Mouse (Mus musculus) left cerebral cortex, adult 9 months (tissue): ENCODE results near the gene Opcml.

Experiments used
- DNase-seq, 2 experiments: peaks; one replicate each; pipeline ENCODE4 v3.0.0; 2022; ENCODE audit warnings: low spot score in 2 of 2

Gene Opcml

DNA sequence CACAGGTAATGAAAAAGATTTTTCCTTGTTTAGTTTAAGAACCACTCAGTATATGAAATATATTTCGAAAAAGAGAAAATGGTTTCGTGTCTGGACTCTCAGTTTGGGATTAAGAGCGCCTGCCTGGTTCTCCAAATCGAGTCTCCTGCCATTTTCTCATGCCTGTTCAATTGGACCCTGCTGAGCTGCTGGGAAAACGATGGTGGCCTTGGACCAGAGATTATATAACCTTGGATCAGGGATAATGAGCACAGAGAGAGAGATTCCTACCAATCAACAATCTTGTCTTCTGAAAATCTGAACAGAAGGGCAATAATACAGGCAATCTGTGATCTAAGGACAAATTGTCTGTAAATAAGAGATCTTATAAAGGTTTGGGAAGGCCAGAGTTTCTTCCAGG, 962.3 kb downstream of the Opcml start:
- no peak for DNase-seq

DNA sequence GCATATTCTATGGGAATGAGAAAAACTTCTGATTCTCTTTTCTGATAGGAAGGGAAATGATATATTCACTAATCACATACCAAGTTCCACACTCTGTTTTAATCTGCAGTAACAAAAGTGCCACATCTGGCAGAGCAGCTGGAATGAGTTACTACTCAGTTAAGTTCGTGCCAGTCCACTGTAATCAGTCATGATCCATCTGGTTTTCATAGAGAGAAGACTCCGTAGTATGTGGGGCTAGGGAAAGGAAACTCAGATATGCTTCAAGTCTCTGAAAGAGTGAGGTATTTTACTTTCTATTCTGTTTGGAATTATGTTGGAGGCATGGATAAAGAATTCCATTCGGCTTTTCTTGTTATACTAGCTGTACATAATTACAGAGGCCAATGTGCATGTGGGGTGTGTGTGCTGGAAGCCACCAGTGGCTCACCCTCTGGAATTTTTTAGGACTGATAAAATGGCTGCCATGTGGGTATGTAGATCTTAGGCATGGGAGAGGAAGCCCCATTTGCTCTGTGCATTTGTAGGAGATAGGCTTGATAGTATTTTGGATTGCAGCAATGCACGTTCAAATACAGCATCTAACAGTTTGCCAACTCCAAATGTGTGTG, 966.4 kb downstream of the Opcml start:
- DNase-seq = no peak

DNA sequence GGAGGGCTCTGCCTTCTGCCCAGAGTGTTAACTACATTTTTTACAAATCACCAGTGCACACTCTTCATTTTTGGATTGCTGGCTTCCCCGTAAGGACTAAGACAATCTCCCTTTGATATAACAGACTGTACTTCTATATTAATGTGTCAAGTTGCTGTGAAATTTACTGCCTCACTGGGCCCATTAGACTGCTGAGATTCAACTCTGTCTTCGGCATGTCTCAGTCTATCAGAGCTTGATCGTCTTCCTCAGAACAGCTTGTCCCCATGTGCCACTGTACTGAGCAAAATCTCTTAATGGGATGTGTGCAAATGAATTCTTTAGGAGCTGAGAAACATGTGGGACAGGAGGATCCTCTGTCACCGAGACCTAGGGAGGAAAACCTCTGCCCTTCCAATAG, 970.9 kb downstream of the Opcml start:
- DNase-seq = no peak

DNA sequence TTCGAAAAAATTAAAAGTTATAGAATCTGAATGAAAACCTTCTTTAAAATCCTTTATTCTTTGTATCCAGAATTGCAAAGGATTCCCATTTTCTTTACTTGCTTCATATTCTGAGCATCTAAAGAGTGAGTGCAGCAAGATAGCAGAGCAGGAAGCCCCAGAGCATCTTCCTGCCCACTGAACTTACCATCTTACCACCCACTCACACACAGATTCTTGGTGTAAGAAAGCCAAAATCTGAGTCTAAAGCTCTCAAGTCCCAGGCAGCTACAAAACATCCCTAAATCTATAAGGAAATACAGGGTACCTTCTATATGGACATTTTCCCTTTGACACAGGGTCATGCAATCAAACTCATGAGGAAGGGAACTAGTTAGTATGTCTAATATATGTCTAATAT, 973.6 kb downstream of the Opcml start:
- DNase-seq = no peak

DNA sequence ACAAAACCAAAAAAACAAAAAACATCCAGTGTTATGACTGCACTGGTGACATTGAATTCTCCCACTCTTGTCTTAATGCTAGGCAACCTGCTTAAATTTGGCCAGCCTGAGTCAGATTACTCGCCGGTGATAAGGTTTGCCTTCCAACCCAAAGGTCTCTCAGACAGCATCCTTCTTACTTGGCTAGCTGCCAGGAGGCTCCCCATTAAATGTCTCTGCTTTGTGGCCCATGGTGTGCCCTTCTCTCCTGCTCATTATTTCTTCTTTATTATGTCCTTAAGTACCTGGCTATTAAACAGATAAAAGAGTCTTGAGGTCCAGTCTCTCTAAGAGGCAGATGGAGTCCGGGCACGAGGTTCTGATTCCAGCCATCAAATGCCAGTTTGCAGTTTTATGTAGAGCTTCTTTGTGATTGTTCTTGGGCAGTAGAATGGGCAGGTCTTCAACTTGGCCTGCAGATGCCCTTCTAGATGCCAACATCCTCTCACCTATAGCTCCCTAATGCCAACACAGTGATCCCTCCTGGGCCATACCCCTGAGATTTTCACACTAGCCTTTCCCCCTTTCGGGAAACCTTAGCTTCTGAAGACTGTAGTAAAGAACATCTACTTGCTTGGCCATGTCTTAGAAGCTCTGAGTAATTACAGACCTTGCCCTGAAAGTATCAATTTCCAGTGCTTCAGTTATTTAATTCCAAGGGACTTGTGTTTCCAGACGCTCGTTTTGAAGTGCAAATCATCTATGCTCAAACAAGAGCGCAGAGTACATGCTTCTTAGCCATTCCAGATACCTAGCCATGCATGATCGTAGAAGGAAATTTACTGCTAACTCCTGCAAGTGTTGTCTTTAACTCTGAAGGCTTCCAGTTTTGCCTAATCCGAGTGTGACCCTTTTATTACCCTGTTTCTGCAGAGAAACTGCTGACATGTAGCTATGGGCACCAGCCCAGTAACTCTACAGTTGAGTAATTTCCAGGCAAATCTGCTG, 986.2 kb downstream of the Opcml start:
- no peak for DNase-seq

DNA sequence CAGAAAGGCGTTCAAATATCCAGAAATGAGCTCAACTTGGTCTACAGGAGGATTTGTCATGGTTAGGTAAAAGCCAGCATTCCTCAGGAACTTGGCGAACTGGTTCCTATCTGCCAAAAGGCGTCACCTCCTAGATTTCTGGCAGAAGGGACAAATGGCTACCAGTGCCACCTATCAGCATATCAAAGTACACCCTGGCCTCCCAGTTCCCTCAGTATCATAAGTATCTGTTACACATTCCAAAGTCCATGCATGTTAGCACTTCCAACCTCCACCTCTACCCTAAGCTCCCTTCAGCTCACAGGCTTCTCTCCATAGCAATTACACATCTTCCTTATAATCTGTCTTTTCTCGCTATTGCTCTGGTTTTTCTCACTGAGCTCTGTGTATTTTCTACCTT, 993.3 kb downstream of the Opcml start:
- DNase-seq = no peak

DNA sequence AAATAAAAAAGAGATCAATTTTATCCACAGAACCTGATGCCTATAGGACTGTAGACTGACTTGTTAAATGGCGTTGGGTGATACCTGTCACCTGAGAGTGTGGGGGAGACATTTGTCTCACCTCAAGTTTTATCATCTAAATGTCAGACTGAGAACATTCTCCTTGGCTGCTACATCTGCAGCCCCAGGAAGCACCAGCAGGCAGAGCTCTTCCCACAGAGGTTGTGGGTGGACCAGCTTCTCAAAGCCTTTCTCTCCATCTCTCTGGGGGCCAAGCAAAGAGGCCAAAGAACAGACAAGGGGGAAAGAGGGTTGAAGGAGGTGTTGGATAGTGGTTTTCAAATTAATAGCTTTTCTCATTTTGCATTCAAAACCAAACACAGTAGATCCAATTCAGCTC, 998.9 kb downstream of the Opcml start:
- no peak for DNase-seq

DNA sequence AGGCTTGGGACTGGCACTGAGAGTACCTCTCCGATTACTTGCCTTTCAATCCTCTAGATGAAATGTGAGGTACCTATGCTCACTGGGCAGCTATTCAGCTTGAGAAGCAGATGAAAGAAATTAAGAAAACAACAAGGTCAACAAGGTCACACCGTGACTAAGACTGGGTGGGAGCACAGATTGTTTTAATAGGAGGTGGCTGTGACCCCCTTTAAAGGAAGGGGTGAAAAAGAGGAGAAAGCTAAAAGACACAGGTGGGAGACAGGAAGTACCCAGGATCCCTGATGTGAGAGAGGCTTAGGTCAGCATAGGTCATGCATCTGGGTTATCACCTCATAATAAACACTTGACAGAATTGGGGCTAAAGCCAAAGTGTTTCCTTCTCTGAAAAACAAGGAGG, 1009.5 kb downstream of the Opcml start:
- DNase-seq = no peak

DNA sequence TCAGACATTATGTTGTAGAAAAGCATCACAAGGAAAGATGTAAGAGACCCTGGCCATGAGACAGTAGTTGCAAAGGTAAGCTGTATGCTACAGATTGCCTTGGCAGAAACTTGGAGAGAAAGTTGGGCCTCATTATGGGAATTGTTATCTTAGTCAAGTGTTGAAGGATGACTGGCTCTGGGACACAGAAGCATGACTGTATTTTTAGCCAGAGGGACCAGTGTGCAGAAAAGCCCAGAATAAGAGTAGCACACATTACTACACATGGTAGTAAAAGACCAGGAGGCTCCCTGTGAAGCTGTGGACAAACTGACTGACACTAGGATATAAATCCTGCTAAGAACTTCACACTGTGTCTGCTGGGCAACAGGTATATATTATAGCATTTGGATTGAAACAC, 1016.1 kb downstream of the Opcml start:
- DNase-seq = no peak

DNA sequence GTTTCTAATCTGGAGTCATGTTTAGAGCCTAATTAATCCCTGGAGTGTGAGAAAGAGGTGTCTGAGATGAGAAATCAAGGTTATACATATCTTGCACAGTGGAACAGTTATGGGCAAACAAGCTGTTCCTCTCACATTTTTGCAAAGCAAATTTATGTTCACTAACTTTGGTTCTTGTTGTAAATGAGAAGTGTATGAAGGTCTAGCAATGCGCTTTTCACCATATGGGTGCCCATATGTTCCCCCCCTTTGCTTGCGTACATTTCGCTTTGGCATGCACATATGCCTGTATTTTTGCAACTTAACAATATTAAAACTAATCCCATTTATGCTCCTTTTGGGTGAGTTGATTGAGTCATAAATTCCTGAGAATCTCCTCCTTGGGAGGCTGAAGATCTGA, 1031.5 kb downstream of the Opcml start:
- DNase-seq = peak; percentile 36 to 86

DNA sequence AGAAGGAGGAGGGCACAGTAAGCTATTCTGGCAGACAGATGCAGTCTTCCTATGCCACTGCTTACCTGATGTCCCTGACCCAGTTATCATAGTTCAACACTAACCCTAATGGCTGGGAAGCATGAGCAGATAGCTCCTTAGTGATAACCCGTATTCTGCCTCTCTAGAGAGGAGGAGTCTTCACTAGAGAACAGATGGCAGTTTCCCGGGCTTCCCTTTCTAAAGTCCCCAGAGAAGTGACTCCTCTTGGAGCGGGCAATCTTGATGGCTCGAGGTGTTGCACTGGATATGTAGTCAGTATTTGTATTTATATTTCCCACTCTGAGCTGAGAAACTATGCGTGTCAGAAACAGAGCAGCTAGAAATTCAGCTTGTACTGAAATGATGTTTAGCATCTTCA, 1031.9 kb downstream of the Opcml start:
- no peak for DNase-seq

DNA sequence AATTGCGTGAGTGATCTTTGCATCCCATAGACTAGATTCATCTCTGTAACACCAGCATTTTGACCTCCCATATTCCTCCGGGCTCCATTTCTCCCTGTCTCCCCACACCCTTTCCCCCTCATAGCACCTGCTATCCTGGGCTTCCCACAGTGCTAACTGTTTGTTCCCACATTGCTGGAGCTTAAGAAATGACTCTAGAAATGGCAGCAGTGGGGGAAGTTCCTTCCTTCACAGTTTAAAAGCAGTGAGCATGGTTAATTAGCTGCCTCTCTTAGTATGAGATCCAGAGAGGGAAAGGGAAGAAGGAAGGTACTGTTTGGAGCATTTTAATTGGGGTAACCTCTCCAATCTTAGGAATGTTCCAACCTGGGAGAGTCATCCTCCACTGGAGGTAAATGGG, 1035.2 kb downstream of the Opcml start:
- DNase-seq = peak in 1 of 2 experiments; percentile 20

DNA sequence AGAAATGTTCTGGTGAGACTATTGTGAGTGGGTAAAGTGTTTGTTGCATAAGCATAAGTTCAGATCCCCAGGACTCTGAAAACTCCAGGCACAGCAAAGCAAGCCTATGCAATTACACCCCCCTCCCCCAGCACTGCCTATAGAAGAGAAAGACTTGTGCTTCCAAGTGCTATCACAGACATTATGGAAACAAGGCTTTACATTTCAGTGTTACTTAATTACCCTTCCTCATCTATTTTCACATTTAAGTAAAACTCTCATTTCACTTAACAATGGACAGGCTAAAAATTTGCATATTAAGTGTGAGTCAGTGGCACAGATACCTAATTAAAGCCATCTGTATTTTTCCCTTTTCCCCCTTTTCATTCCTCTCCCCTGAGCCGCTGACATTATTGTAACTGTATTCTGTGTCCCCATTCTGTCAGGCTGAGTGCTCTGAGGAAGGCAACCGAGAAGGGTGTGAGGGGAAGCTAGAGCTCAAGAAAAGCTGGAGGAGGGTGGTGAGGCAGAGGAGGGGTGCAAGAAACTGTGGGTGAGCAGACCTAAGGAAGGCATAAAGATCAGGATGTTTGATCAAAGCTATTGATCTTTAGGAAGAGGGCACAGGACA, 1055.5 kb downstream of the Opcml start:
- no peak for DNase-seq

DNA sequence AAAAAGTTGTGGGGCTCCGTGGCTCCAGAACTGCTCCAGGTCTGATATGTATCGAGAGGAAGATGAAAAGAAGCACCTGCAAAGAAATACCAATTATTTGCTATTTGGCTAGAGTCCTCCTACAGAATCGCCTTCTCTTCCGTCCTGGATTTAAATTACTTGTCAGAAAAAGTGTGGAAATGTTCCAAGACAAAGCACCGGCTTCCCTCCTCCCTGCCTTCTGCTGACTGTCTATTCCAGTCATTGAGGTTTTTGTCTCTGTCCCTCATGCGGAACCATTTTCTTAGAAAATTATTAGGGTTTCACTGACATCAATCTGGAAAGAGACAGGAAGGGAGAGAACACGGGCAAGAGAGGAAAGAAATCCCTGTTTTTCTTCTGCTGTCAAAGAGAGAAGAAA, 1065.3 kb downstream of the Opcml start:
- DNase-seq = peak in 1 of 2 experiments; percentile 40

DNA sequence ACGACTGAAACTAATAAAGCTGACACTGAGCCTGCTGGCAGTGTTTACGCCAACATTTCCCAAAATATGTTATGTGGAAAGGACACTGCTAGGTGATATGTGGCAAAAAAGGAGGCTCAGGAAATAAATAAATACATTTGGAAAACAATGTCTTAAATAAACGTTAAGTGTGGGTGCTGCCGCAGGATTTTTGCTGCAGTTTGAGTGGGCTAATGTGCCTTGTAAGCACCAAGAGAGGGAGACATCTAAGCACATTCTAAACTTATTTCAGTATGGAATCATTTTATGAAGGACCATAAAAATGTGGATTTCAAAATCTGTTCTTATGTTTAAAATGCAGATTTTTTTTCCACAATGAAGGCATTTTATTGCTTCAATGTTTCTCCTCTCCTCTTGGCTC, 1071.4 kb downstream of the Opcml start:
- DNase-seq = no peak

DNA sequence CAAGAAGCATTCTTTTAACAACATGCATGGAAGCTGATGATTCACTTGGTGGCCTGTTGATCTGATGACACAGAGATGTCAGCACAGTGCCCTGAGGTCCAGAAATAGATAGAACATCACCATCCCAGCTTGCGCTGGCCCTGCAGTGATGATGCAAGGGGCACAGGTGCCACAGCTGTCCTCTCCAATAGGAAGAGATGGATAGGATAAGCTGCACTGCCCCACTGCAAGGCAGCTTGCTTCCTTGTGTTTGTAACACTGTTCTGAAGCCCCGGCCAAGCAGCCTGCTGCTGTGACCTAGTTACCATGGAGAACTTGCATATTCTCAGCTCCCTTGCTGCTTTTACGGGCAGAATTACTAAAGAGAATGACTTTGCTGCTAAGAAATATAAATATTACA, 1076.7 kb downstream of the Opcml start:
- DNase-seq = peak; percentile 25 to 43

DNA sequence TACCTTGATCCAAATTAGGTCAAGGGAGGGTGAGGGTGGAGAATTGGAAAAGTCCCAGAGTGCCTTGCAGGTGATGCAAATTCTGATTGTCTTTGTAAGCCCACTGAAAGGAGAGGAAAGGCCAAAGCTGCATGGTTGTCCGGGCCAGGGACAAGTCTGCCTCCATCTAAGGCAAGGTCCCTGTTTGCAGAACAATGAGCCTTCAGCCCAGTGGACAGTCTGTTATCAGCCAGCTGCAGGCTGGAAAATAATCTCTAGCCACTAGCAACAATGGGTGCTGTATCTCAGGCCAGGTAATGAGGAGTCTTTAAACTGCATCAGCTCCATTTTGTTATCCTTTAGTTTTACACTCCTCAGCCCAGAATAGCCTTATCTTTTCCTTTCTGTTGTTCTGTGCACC, 1079.9 kb downstream of the Opcml start:
- no peak for DNase-seq

DNA sequence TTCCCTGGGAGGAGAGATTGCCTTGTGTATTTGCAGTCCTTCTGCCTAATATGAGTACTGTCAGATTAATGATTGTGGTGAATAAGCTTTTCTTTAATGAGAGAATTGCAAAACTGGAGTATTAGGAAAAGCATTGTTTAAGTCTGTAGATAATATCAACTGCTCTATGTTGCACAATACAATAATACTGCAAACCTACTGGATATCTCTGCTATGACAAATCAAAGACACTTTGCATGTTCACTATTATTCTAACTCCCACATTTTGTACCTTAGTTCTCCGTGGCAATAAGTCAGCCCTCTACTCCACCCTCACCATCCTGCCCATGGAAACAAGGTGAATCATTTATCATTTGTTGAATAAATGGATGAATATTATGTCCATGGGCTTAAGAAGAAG, 1092.0 kb downstream of the Opcml start:
- DNase-seq = no peak

DNA sequence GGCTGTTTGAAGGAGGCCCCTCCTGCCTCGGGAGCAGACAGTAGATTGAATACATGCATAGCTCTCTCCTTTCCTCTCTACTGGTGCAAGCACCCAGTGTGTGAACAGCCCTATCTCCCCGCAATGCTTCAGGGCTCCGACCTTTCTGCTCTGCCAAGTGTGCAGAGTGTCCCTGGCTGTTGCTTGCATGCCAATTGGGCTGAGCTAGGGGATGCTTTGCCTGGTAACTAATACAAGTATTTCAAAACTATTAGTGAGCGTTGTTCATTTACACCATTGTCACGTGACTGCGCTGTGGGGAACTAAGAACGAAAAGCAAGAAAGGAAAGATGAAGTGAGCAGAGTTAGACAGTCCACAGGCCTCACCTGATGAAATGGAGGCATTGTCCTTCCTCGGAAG, 1101.0 kb downstream of the Opcml start:
- no peak for DNase-seq

DNA sequence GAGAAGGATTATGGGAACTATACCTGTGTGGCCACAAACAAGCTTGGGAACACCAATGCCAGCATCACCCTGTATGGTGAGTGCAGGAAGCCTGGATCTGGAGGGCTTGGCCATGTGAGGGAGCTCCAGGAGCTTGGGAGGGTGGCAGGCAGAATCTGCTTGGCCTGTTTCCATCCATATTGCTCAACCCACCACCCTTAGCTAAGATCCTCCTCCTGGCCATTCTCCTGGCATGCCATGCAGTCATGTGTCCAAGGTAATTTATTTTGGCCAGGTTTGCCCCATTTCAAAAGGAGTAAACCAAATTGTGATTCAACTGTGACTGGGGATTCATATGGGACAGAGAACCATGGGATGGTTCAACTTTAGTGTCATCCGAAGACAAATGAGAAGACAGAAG, 1112.7 kb downstream of the Opcml start:
- no peak for DNase-seq

DNA sequence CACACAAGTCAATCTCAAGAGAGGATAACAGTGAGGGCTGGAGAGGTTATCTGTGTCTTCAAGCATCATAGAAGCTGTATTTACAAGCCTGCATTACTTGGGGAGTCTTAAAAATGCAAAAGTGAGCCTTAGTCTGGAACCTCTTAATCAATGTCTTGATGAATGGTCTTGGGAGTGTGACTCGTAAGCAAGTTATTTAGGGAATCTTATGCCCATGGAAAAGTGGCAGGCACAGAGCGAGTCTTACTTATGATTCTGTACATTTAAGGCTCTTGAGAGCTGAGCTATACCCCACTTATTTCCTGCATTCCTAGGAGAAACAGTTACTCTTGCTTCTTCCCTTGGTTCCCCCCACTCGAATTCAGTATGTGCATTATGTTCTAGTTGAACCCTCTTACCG, 1119.2 kb downstream of the Opcml start:
- DNase-seq = no peak

DNA sequence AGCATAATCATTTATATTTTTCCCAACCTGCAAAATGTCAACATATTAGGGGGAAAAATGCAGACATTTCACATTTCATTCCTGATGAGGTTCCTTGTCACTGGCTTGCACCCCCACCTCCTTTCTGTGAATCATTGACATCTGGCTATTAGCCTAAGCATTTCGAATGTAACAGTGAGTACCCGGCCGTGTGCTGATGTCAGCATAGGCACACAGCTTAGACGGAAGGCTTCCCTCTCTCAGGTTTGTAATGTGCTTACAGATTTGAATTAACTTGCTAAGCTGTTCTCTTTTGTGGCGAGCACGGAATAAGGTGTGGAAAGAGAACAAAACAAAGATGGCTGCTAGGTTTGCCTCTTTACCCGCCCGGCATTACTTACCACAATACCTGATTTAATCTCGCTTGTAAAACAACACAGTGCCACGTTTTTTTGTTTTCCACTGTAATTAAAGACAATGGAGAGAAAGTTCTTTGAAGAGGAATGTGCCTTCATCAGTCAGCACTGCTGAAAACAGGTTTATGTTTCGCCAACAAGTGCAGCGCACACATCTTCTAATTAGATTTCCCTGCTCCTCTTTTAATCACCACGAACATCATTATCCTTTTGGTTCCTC, 1121.1 kb downstream of the Opcml start:
- DNase-seq = no peak
